In the genomic region with DNA sequence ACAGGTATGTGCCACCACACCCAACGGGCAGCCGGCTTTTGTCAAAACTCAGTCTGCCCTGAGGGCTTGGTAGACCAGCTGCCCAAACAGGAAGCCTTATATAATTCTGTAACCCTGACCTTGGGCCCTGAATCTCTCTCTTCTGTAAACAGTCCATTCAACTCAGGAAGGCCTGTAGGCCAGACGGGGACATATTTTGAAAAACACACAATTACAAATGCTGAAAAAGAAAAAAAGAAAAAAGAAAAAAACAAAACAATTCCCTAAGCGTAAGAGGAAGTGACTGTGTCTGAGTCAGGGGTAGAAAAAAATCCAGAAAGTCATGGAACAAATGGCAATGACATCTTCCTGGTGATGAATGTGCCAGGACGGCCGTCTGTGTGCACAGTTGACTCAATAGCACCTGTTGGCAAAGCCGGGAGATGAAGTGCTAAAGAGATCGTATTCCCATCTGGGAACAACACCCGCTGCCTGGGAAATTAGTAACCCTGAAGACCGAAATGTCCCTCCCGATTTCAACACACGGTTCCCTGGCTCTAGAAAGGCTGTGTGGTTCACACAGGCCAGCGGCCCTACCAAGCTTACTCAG, we compare ENCODE assay signal across 12 mouse cellular contexts.
DNase-seq lines count a peak whose midpoint lies in the region; ATAC-seq lines count a peak whose summit lies in the region.
"Had no signal": no experiment of that assay in that cellular context is flagged by ENCODE, and none has a peak within 500 bp of the region (broad histone marks: within the 10 kb centered on the region; RNA-seq: fewer than 3 reads in every experiment).

No protein-coding gene starts in this region.

- H3K4me1 ChIP-seq in heart, embryonic 12.5 days (replicated peaks) = peaks cover 14% of the 10 kb centered on the region

- peak; percentile 23 to 30 for DNase-seq in heart, adult 18-20 months
- peak; percentile 87 for DNase-seq in 3T3-L1 (ENCODE audit: low read depth, low spot score)
- peak; percentile 45 to 47 for DNase-seq in adrenal gland, postnatal 36 days
- peak; percentile 42 to 61 for DNase-seq in kidney, postnatal 25 days
- no peak for DNase-seq in thymus, postnatal 4 days
- no peak for DNase-seq in thymus, postnatal 14 days
- DNase-seq in right cerebral cortex, postnatal 10 days (ENCODE audit: low spot score in 2 of 2) = no peak
- DNase-seq: cerebellum, adult 11-12 months; forebrain, postnatal 0 days; retina, postnatal 1 day had no signal

- H3K9ac ChIP-seq in heart, embryonic 12.5 days = no peak overlapping the region
- H3K9ac ChIP-seq: forebrain, postnatal 0 days; limb, embryonic 13.5 days had no signal

- H3K27me3 ChIP-seq in heart, embryonic 12.5 days (replicated peaks) = 0 out of 2 replicates have a peak, but pooled peaks cover 6% of the 10 kb centered on the region
- H3K27me3 ChIP-seq: limb, embryonic 13.5 days had no signal

- no peak for ATAC-seq in heart, embryonic 12.5 days (ENCODE audit: insufficient number of reproducible peaks, low FRiP score)
- ATAC-seq: forebrain, postnatal 0 days had no signal

- H3K36me3 ChIP-seq in heart, embryonic 12.5 days = no peaks in the 10 kb centered on the region
- H3K36me3 ChIP-seq: limb, embryonic 13.5 days had no signal

- no peaks in the 10 kb centered on the region for H3K9me3 ChIP-seq in heart, embryonic 12.5 days (replicated peaks)
- H3K9me3 ChIP-seq: limb, embryonic 13.5 days had no signal

- no peak overlapping the region for H3K27ac ChIP-seq in heart, embryonic 12.5 days (ENCODE audit: poor library complexity, severe bottlenecking)

- no peak overlapping the region for H3K4me3 ChIP-seq in heart, embryonic 12.5 days
- H3K4me3 ChIP-seq: limb, embryonic 13.5 days had no signal

- 77% methylated on average over 13 of the region's 13 CpGs for WGBS in heart, embryonic 12.5 days

- H3K4me2 ChIP-seq in heart, embryonic 12.5 days = no peak overlapping the region

Comparison
In these comparisons a context has a peak if more than half of its experiments do, and no peak if none do; other contexts are left out.
1. DNase-seq: peak in heart, adult 18-20 months (2 of 2), 3T3-L1 (single experiment), adrenal gland, postnatal 36 days (2 of 2) and kidney, postnatal 25 days (2 of 2); none in thymus, postnatal 4 days (single experiment), thymus, postnatal 14 days (single experiment) and right cerebral cortex, postnatal 10 days (0 of 2).